Mouse (Mus musculus) CD4-positive helper T cell, adult 2 months (primary cell): ENCODE results near the gene Opn3.

Source experiments
- DNase-seq: peaks from one replicate; pipeline ENCODE4 v3.0.0-alpha.2; 2012; ENCODE audit warnings: low read depth, missing footprints, low spot score

Gene Opn3

GRCm38 (mm10) chr1:175659900-175660299 is 32.7 kb downstream of the Opn3 start:
- DNase-seq: no peak

GRCm38 (mm10) chr1:175648615-175649014 is 44.0 kb downstream of the Opn3 start:
- no peak for DNase-seq

GRCm38 (mm10) chr1:175646952-175647351 is 45.6 kb downstream of the Opn3 start:
- DNase-seq: no peak

- DNase-seq: no peak
Measured at GRCm38 (mm10) chr1:175643496-175644265, 48.9 kb downstream of the Opn3 start.

GRCm38 (mm10) chr1:175640435-175641150 is 52.0 kb downstream of the Opn3 start:
- no peak for DNase-seq

- no peak for DNase-seq
Measured at GRCm38 (mm10) chr1:175639072-175639471, 53.5 kb downstream of the Opn3 start.

- no peak for DNase-seq
Measured at GRCm38 (mm10) chr1:175637677-175638076, 54.9 kb downstream of the Opn3 start.

GRCm38 (mm10) chr1:175632470-175632869 is 60.1 kb downstream of the Opn3 start:
- no peak for DNase-seq

GRCm38 (mm10) chr1:175631721-175632221 is 60.8 kb downstream of the Opn3 start:
- peak; percentile 22 for DNase-seq

- no peak for DNase-seq
Measured at GRCm38 (mm10) chr1:175631080-175631479, 61.5 kb downstream of the Opn3 start.

- DNase-seq: no peak
Measured at GRCm38 (mm10) chr1:175630345-175630744, 62.2 kb downstream of the Opn3 start.

- DNase-seq: no peak
Measured at GRCm38 (mm10) chr1:175629248-175629647, 63.3 kb downstream of the Opn3 start.

- DNase-seq: peak; percentile 79
Measured at GRCm38 (mm10) chr1:175625990-175626692, 66.4 kb downstream of the Opn3 start.

- peak; percentile 98 for DNase-seq
Measured at GRCm38 (mm10) chr1:175625257-175625879, 67.2 kb downstream of the Opn3 start, which contains the start of gene Fh1. Gene Fh1, minus strand, starts transcription at chr1:175625635.

GRCm38 (mm10) chr1:175623656-175624055 is 68.9 kb downstream of the Opn3 start:
- DNase-seq: no peak

GRCm38 (mm10) chr1:175619814-175620431 is 72.7 kb downstream of the Opn3 start, which contains the start of gene Kmo:
Gene Kmo, plus strand, starts transcription at chr1:175620381.
- no peak for DNase-seq

- no peak for DNase-seq
Measured at GRCm38 (mm10) chr1:175614992-175615391, 77.6 kb downstream of the Opn3 start.
